Mouse (Mus musculus) mammary gland, adult 2 months (tissue): ENCODE measurements around the gene Slfn1. TPM values are rescaled to one million over a fixed set of nuclear protein-coding genes. Genes with fewer than 3 reads are reported as not detected.

ENCODE experiments used
- polyA plus RNA-seq: library from polyadenylated mRNA; depleted of rRNA; stranded (reverse); fragments of >200 nt; gene quantifications from 2 replicates; pipeline ENCODE4 v1.2.3, GENCODE M21; 2012; ENCODE audit warnings: low replicate concordance; rRNA removed

Slfn1 gene
- 11.5 and 11.9 TPM in 2 replicates for polyA plus RNA-seq

GRCm38 (mm10) chr11:83116597-83117227 lies at the start of gene Slfn1:
TSS of gene Slfn1 (plus strand) at chr11:83116849.

Other genes starting within 250 kb of the Slfn1 start
- gene Rffl, start 245.6 kb upstream of the Slfn1 start, polyA plus RNA-seq = 12.6 and 19.4 TPM in 2 replicates
- 19.5 and 19.6 TPM in 2 replicates for gene Rad51d, start 226.2 kb upstream of the Slfn1 start, polyA plus RNA-seq
- gene Fndc8, start 224.7 kb upstream of the Slfn1 start, polyA plus RNA-seq = 2.0 and 2.5 TPM in 2 replicates
- 39.4 and 50.3 TPM in 2 replicates for gene Nle1, start 208.4 kb upstream of the Slfn1 start, polyA plus RNA-seq
- 6.5 and 28.9 TPM in 2 replicates for gene Unc45b, start 206.3 kb upstream of the Slfn1 start, polyA plus RNA-seq
- 12.2 and 27.0 TPM in 2 replicates for gene Slfn5, start 165.5 kb upstream of the Slfn1 start, polyA plus RNA-seq
- 1.1 and 1.4 TPM in 2 replicates for gene Slfn9, start 125.0 kb upstream of the Slfn1 start, polyA plus RNA-seq
- 2.3 and 3.7 TPM in 2 replicates for gene Slfn8, start 96.0 kb upstream of the Slfn1 start, polyA plus RNA-seq
- gene Slfn2, start 51.7 kb upstream of the Slfn1 start, polyA plus RNA-seq = 16.3 and 18.4 TPM in 2 replicates
- 0.20 and 1.0 TPM in 2 replicates for gene Slfn4, start 58.3 kb downstream of the Slfn1 start, polyA plus RNA-seq
- gene Slfn3, start 74.5 kb downstream of the Slfn1 start, polyA plus RNA-seq = 0.33 and 1.1 TPM in 2 replicates
- gene Slfn14, start 169.9 kb downstream of the Slfn1 start, polyA plus RNA-seq = not detected in 2 replicates
- 26.6 and 43.4 TPM in 2 replicates for gene Ap2b1, start 182.2 kb downstream of the Slfn1 start, polyA plus RNA-seq
- gene Pex12, start 185.7 kb downstream of the Slfn1 start, polyA plus RNA-seq = 9.1 and 11.3 TPM in 2 replicates